Mouse (Mus musculus): ENCODE measurements around the gene Hes2. TPM values are rescaled to one million over a fixed set of nuclear protein-coding genes. Genes with fewer than 3 reads are reported as not detected.

Gene Hes2
- polyA plus RNA-seq, 2 experiments: 0.01 to 0.05 TPM

- WGBS (ENCODE audit: insufficient replicate concordance): 1% methylated on average over 23 of the region's 23 CpGs
Observed at GRCm38 (mm10) chr4:152153771-152154177, 4.9 kb upstream of the Hes2 start.

GRCm38 (mm10) chr4:152155019-152155418 lies 3.6 kb upstream of the Hes2 start:
- DNase-seq (ENCODE audit: low read depth in 3 of 3, low spot score in 3 of 3) (no peak), ATAC-seq (ENCODE audit: insufficient read depth) (no peak)
- Histone ChIP-seq H3K27ac (no peak overlapping the region), H3K4me3 (ENCODE audit: insufficient read depth in 1 of 2, low read depth in 2 of 2, low read length in 2 of 2) (no peak overlapping the region), H3K9me3 (ENCODE audit: control insufficient read depth, low read length) (no peaks in the 10 kb centered on the region), H3K4me1 (replicated peaks; ENCODE audit: control insufficient read depth in 2 of 2, insufficient read depth in 2 of 2, low read length in 1 of 2) (peaks cover 3 to 10% of the 10 kb centered on the region in 2 experiments; a peak in 3 of 4 replicates), H3K9ac (replicated peaks) (no peak overlapping the region), H3K27me3 (ENCODE audit: control insufficient read depth, insufficient read depth, low read length) (peaks cover 49% of the 10 kb centered on the region), H3K4me2 (ENCODE audit: low read depth) (no peak overlapping the region), H3K36me3 (replicated peaks; ENCODE audit: control insufficient read depth, insufficient read depth, low read depth) (no peaks in the 10 kb centered on the region)
- WGBS (ENCODE audit: insufficient replicate concordance): 44% methylated on average over 4 of the region's 4 CpGs
- no peak for TF ChIP-seq EP300 (IDR thresholded peaks at IDR 0.05; ENCODE audit: low read depth)
- 0 out of 2 replicates have a peak, but pooled peaks have one; percentile 3 for TF ChIP-seq CTCF (IDR thresholded peaks at IDR 0.05; ENCODE audit: low read depth)

More at GRCm38 (mm10) chr4:152153771-152154177, 4.9 kb upstream of the Hes2 start:
- Histone ChIP-seq H3K27me3 (ENCODE audit: control insufficient read depth, insufficient read depth, low read length) (peaks cover 37% of the 10 kb centered on the region), H3K9ac (replicated peaks) (no peak overlapping the region), H3K4me1 (replicated peaks; ENCODE audit: control insufficient read depth in 2 of 2, insufficient read depth in 2 of 2, low read length in 1 of 2) (peaks cover 0 to 10% of the 10 kb centered on the region in 2 experiments; a peak in 3 of 4 replicates), H3K36me3 (replicated peaks; ENCODE audit: control insufficient read depth, insufficient read depth, low read depth) (no peaks in the 10 kb centered on the region), H3K27ac (no peak overlapping the region), H3K4me2 (ENCODE audit: low read depth) (peak overlapping the region; percentile 39), H3K4me3 (ENCODE audit: insufficient read depth in 1 of 2, low read depth in 2 of 2, low read length in 2 of 2) (peak overlapping the region in 1 of 2 experiments; percentile 16; a peak in 1 of 4 replicates), H3K9me3 (ENCODE audit: control insufficient read depth, low read length) (no peaks in the 10 kb centered on the region)
- TF ChIP-seq CTCF (IDR thresholded peaks at IDR 0.05; ENCODE audit: low read depth): peak; percentile 96
- no peak for TF ChIP-seq EP300 (IDR thresholded peaks at IDR 0.05; ENCODE audit: low read depth)
- DNase-seq (ENCODE audit: low read depth in 3 of 3, low spot score in 3 of 3): peak; percentile 57 to 62 (median 59)
- peak; percentile 43 for ATAC-seq (ENCODE audit: insufficient read depth)

- TF ChIP-seq EP300 (IDR thresholded peaks at IDR 0.05; ENCODE audit: low read depth) (no peak), CTCF (IDR thresholded peaks at IDR 0.05; ENCODE audit: low read depth) (peak; percentile 87)
- H3K4me1 ChIP-seq (replicated peaks; ENCODE audit: control insufficient read depth in 2 of 2, insufficient read depth in 2 of 2, low read length in 1 of 2): peaks cover 3 to 8% of the 10 kb centered on the region in 2 experiments; a peak in 3 of 4 replicates
- peak overlapping the region in 1 of 2 experiments; percentile 42; a peak in 2 of 4 replicates for H3K4me3 ChIP-seq (ENCODE audit: insufficient read depth in 1 of 2, low read depth in 2 of 2, low read length in 2 of 2)
- H3K9ac ChIP-seq (replicated peaks): no peak overlapping the region
- H3K27ac ChIP-seq: no peak overlapping the region
- no peaks in the 10 kb centered on the region for H3K9me3 ChIP-seq (ENCODE audit: control insufficient read depth, low read length)
- no peak for DNase-seq (ENCODE audit: low read depth in 3 of 3, low spot score in 3 of 3)
- 9% methylated on average over 21 of the region's 21 CpGs for WGBS (ENCODE audit: insufficient replicate concordance)
- H3K27me3 ChIP-seq (ENCODE audit: control insufficient read depth, insufficient read depth, low read length): peaks cover 47% of the 10 kb centered on the region
- no peaks in the 10 kb centered on the region for H3K36me3 ChIP-seq (replicated peaks; ENCODE audit: control insufficient read depth, insufficient read depth, low read depth)
- H3K4me2 ChIP-seq (ENCODE audit: low read depth): peak overlapping the region; percentile 63
- ATAC-seq (ENCODE audit: insufficient read depth): no peak
Observed at GRCm38 (mm10) chr4:152157779-152158584, 685 bp upstream of the Hes2 start.

GRCm38 (mm10) chr4:152159285-152159678 lies 615 bp downstream of the Hes2 start:
- WGBS (ENCODE audit: insufficient replicate concordance): 2% methylated on average over 19 of the region's 19 CpGs
- ATAC-seq (ENCODE audit: insufficient read depth): no peak; the same call in 1 of the 2 replicates

GRCm38 (mm10) chr4:152160748-152161147 lies 2.1 kb downstream of the Hes2 start:
- DNase-seq (ENCODE audit: low read depth in 3 of 3, low spot score in 3 of 3) (no peak), ATAC-seq (ENCODE audit: insufficient read depth) (no peak)
- 31% methylated on average over 4 of the region's 4 CpGs for WGBS (ENCODE audit: insufficient replicate concordance)
- Histone ChIP-seq H3K9me3 (ENCODE audit: control insufficient read depth, low read length) (no peaks in the 10 kb centered on the region), H3K4me3 (ENCODE audit: insufficient read depth in 1 of 2, low read depth in 2 of 2, low read length in 2 of 2) (no peak overlapping the region), H3K27ac (no peak overlapping the region), H3K27me3 (ENCODE audit: control insufficient read depth, insufficient read depth, low read length) (peaks cover 46% of the 10 kb centered on the region), H3K4me1 (replicated peaks; ENCODE audit: control insufficient read depth in 2 of 2, insufficient read depth in 2 of 2, low read length in 1 of 2) (peaks cover 3% of the 10 kb centered on the region in 2 experiments; a peak in 2 of 4 replicates), H3K9ac (replicated peaks) (no peak overlapping the region), H3K36me3 (replicated peaks; ENCODE audit: control insufficient read depth, insufficient read depth, low read depth) (no peaks in the 10 kb centered on the region), H3K4me2 (ENCODE audit: low read depth) (no peak overlapping the region)
- TF ChIP-seq EP300 (IDR thresholded peaks at IDR 0.05; ENCODE audit: low read depth) (no peak), CTCF (IDR thresholded peaks at IDR 0.05; ENCODE audit: low read depth) (no peak)

More at GRCm38 (mm10) chr4:152159285-152159678, 615 bp downstream of the Hes2 start:
- Histone ChIP-seq H3K4me1 (replicated peaks; ENCODE audit: control insufficient read depth in 2 of 2, insufficient read depth in 2 of 2, low read length in 1 of 2) (peaks cover 3 to 5% of the 10 kb centered on the region in 2 experiments; a peak in 2 of 4 replicates), H3K4me3 (ENCODE audit: insufficient read depth in 1 of 2, low read depth in 2 of 2, low read length in 2 of 2) (peak overlapping the region in 1 of 2 experiments; percentile 42; a peak in 2 of 4 replicates), H3K4me2 (ENCODE audit: low read depth) (peak overlapping the region; percentile 63), H3K27ac (no peak overlapping the region), H3K36me3 (replicated peaks; ENCODE audit: control insufficient read depth, insufficient read depth, low read depth) (no peaks in the 10 kb centered on the region), H3K27me3 (ENCODE audit: control insufficient read depth, insufficient read depth, low read length) (peaks cover 46% of the 10 kb centered on the region), H3K9ac (replicated peaks) (no peak overlapping the region), H3K9me3 (ENCODE audit: control insufficient read depth, low read length) (no peaks in the 10 kb centered on the region)
- DNase-seq (ENCODE audit: low read depth in 3 of 3, low spot score in 3 of 3): no peak
- TF ChIP-seq EP300 (IDR thresholded peaks at IDR 0.05; ENCODE audit: low read depth) (no peak), CTCF (IDR thresholded peaks at IDR 0.05; ENCODE audit: low read depth) (peak; percentile 3; the same call in 1 of the 2 replicates)
